Mouse (Mus musculus): ENCODE results near the gene Pkd1l3. TPM values are rescaled to one million over a fixed set of nuclear protein-coding genes. Genes with fewer than 3 reads are reported as not detected.
A peak's percentile ranks its signal among the peaks of the same experiment; 100 is the strongest.

The Pkd1l3 gene
- 0.06 TPM in 1 of 2 replicates, not detected in the other for total RNA-seq (2021)
- long read RNA-seq, partial matches to known transcripts = 0 of 2 reads
- long read RNA-seq, other reads (novel, unspliced or antisense) = 2 of 2 reads

- no peak for DNase-seq
Measured at GRCm38 (mm10) chr8:109614243-109615210, at the start of gene Pkd1l3. Pkd1l3 (plus strand) TSS chr8:109614517.

- no peak for DNase-seq
Measured at GRCm38 (mm10) chr8:109564766-109565165, 49.6 kb upstream of the Pkd1l3 start.

- peak; percentile 96 for DNase-seq
Measured at GRCm38 (mm10) chr8:109565498-109566333, 48.6 kb upstream of the Pkd1l3 start, which contains the start of the genes Dhx38 and Txnl4b. Dhx38 (minus strand) TSS chr8:109565861. Txnl4b (plus strand) TSS chr8:109565892.

- no peak for DNase-seq
Measured at GRCm38 (mm10) chr8:109571139-109571538, 43.2 kb upstream of the Pkd1l3 start.

- no peak for DNase-seq
Measured at GRCm38 (mm10) chr8:109576311-109576710, 38.0 kb upstream of the Pkd1l3 start.

GRCm38 (mm10) chr8:109578900-109579301 is 35.4 kb upstream of the Pkd1l3 start, which contains the start of gene Hp:
Hp (minus strand) TSS chr8:109579172.
- DNase-seq = no peak

GRCm38 (mm10) chr8:109584293-109584692 is 30.0 kb upstream of the Pkd1l3 start:
- DNase-seq = no peak

- no peak for DNase-seq
Measured at GRCm38 (mm10) chr8:109584830-109585229, 29.5 kb upstream of the Pkd1l3 start.

- no peak for DNase-seq
Measured at GRCm38 (mm10) chr8:109585652-109586051, 28.7 kb upstream of the Pkd1l3 start.

GRCm38 (mm10) chr8:109586972-109587504 is 27.3 kb upstream of the Pkd1l3 start:
- DNase-seq = no peak

- DNase-seq = no peak
Measured at GRCm38 (mm10) chr8:109590901-109591300, 23.4 kb upstream of the Pkd1l3 start.

GRCm38 (mm10) chr8:109591367-109591766 is 22.9 kb upstream of the Pkd1l3 start:
- DNase-seq = no peak

GRCm38 (mm10) chr8:109592164-109592563 is 22.2 kb upstream of the Pkd1l3 start:
- DNase-seq = no peak

- DNase-seq = no peak
Measured at GRCm38 (mm10) chr8:109593117-109593788, 21.1 kb upstream of the Pkd1l3 start.

GRCm38 (mm10) chr8:109595854-109596253 is 18.5 kb upstream of the Pkd1l3 start:
- DNase-seq = peak; percentile 59

- no peak for DNase-seq
Measured at GRCm38 (mm10) chr8:109606725-109607124, 7.6 kb upstream of the Pkd1l3 start.

- no peak for DNase-seq
Measured at GRCm38 (mm10) chr8:109607650-109608049, 6.7 kb upstream of the Pkd1l3 start.

GRCm38 (mm10) chr8:109608271-109609152 is 5.8 kb upstream of the Pkd1l3 start, which contains the start of gene Dhodh:
Dhodh (minus strand) TSS chr8:109608673.
- DNase-seq = peak; percentile 96

GRCm38 (mm10) chr8:109609153-109609502 is 5.2 kb upstream of the Pkd1l3 start:
- no peak for DNase-seq

- no peak for DNase-seq
Measured at GRCm38 (mm10) chr8:109615569-109615968, 1.3 kb downstream of the Pkd1l3 start.

- DNase-seq = no peak
Measured at GRCm38 (mm10) chr8:109628638-109629037, 14.3 kb downstream of the Pkd1l3 start.
